Mouse (Mus musculus) small intestine, adult 2 months (tissue): ENCODE results near the gene Eaf2.

Experiments used
- CTCF ChIP-seq: fragments of 200-500 bp; IDR thresholded peaks from 2 replicates; pipeline ENCODE4 v1.5.1; 2012; ENCODE audit warnings: low read depth, mild to moderate bottlenecking, control low read depth, inconsistent platforms, low read length, moderate library complexity, mixed read lengths; ENCODE audit not compliant: insufficient replicate concordance, insufficient read length; ENCODE audit errors: extremely low read depth
- POLR2A ChIP-seq: fragments of 200-500 bp; IDR thresholded peaks from 2 replicates; pipeline ENCODE4 v1.6.1; 2012; ENCODE audit warnings: low read depth, mild to moderate bottlenecking, control low read depth, inconsistent platforms, low read length, moderate library complexity

DNA sequence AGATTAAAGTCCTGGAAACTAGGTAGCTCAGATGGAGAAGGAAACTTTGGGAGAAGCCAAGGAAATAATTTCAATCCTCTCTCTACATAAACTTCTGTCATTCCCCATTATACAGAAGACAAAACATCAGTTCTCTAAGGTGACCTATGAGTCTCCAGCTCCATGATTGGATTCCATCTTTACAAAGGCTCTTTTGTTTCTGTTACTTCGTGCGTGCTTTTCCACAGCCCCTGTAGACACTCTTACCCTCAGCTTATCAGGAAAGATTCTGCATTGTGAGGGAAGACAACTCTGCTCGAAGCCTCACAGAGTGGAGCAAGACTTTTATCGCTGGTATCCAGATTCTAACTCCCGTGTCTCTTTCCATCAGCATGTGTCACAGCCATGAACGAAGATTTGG is 54.8 kb downstream of the Eaf2 start:
- TF ChIP-seq POLR2A (no peak), CTCF (no peak)
